Mouse (Mus musculus) embryo, embryonic 11 days (tissue): ENCODE data around the gene Amn1.
"Not testable (repeated sequence)": the region's sequence is repeated elsewhere in the genome, so short reads cannot be mapped to it uniquely, and the experiment has no call there.

ENCODE experiments used
- DNase-seq: peaks from one replicate; pipeline ENCODE4 v3.0.0-alpha.2; 2015

Amn1 gene

GRCm38 (mm10) chr6:149188041-149188924 is at the start of gene Amn1:
Gene Amn1 (minus strand): TSS chr6:149188712.
- DNase-seq, result peak; percentile 99

GRCm38 (mm10) chr6:149236807-149237206 is 48.3 kb upstream of the Amn1 start:
- no peak for DNase-seq

- no peak for DNase-seq
Observed at GRCm38 (mm10) chr6:149233918-149234317, 45.4 kb upstream of the Amn1 start.

- DNase-seq, result no peak
Observed at GRCm38 (mm10) chr6:149224751-149225150, 36.2 kb upstream of the Amn1 start.

- DNase-seq, result no peak
Observed at GRCm38 (mm10) chr6:149221296-149221695, 32.8 kb upstream of the Amn1 start.

GRCm38 (mm10) chr6:149198572-149198971 is 10.1 kb upstream of the Amn1 start:
- no peak for DNase-seq

GRCm38 (mm10) chr6:149197116-149197515 is 8.6 kb upstream of the Amn1 start:
- peak; percentile 4 for DNase-seq

GRCm38 (mm10) chr6:149193276-149193905 is 4.9 kb upstream of the Amn1 start:
- peak; percentile 7 for DNase-seq

GRCm38 (mm10) chr6:149191951-149192350 is 3.4 kb upstream of the Amn1 start:
- DNase-seq, result not testable (repeated sequence)

GRCm38 (mm10) chr6:149189340-149189922 is 919 bp upstream of the Amn1 start:
- DNase-seq, result no peak

- no peak for DNase-seq
Observed at GRCm38 (mm10) chr6:149188925-149189257, 379 bp upstream of the Amn1 start.

GRCm38 (mm10) chr6:149187371-149187770 is 1.1 kb downstream of the Amn1 start:
- DNase-seq, result no peak

- DNase-seq, result no peak
Observed at GRCm38 (mm10) chr6:149184007-149184406, 4.5 kb downstream of the Amn1 start.

GRCm38 (mm10) chr6:149179064-149179463 is 9.4 kb downstream of the Amn1 start:
- no peak for DNase-seq

GRCm38 (mm10) chr6:149174932-149175570 is 13.5 kb downstream of the Amn1 start:
- DNase-seq, result no peak

- peak; percentile 3 for DNase-seq
Observed at GRCm38 (mm10) chr6:149173831-149174625, 14.5 kb downstream of the Amn1 start.

GRCm38 (mm10) chr6:149169965-149170364 is 18.5 kb downstream of the Amn1 start:
- DNase-seq, result not testable (repeated sequence)

- no peak for DNase-seq
Observed at GRCm38 (mm10) chr6:149168436-149168835, 20.1 kb downstream of the Amn1 start.

- no peak for DNase-seq
Observed at GRCm38 (mm10) chr6:149167672-149168071, 20.8 kb downstream of the Amn1 start.

- not testable (repeated sequence) for DNase-seq
Observed at GRCm38 (mm10) chr6:149167038-149167437, 21.5 kb downstream of the Amn1 start.

GRCm38 (mm10) chr6:149155031-149155841 is 33.3 kb downstream of the Amn1 start:
- DNase-seq, result no peak
